Mouse (Mus musculus) forelimb bud, embryonic 11.5 days (tissue): ENCODE data around the gene Snx29.

Source experiments
- DNase-seq: peaks from one replicate; pipeline ENCODE4 v3.0.0-alpha.2; 2012; ENCODE audit warnings: low read depth, low spot score

Snx29 gene

GRCm38 (mm10) chr16:11632205-11632747 lies 309.6 kb downstream of the Snx29 start:
- DNase-seq = no peak

- DNase-seq = no peak
Measured at GRCm38 (mm10) chr16:11636196-11636733, 313.6 kb downstream of the Snx29 start.

- no peak for DNase-seq
Measured at GRCm38 (mm10) chr16:11636902-11637301, 314.2 kb downstream of the Snx29 start.

GRCm38 (mm10) chr16:11637794-11638193 lies 315.1 kb downstream of the Snx29 start:
- no peak for DNase-seq

GRCm38 (mm10) chr16:11638739-11639138 lies 316.0 kb downstream of the Snx29 start:
- no peak for DNase-seq

- DNase-seq = no peak
Measured at GRCm38 (mm10) chr16:11639936-11640335, 317.2 kb downstream of the Snx29 start.

GRCm38 (mm10) chr16:11643603-11644002 lies 320.9 kb downstream of the Snx29 start:
- DNase-seq = peak; percentile 40

- no peak for DNase-seq
Measured at GRCm38 (mm10) chr16:11644399-11644798, 321.7 kb downstream of the Snx29 start.

- no peak for DNase-seq
Measured at GRCm38 (mm10) chr16:11645668-11646067, 323.0 kb downstream of the Snx29 start.

- no peak for DNase-seq
Measured at GRCm38 (mm10) chr16:11646745-11647289, 324.1 kb downstream of the Snx29 start.

- DNase-seq = peak; percentile 30
Measured at GRCm38 (mm10) chr16:11648169-11648688, 325.5 kb downstream of the Snx29 start.

GRCm38 (mm10) chr16:11652686-11653366 lies 330.1 kb downstream of the Snx29 start:
- DNase-seq = no peak

- no peak for DNase-seq
Measured at GRCm38 (mm10) chr16:11655893-11656292, 333.2 kb downstream of the Snx29 start.

GRCm38 (mm10) chr16:11657111-11657510 lies 334.4 kb downstream of the Snx29 start:
- DNase-seq = no peak

GRCm38 (mm10) chr16:11659111-11659720 lies 336.5 kb downstream of the Snx29 start:
- no peak for DNase-seq

- no peak for DNase-seq
Measured at GRCm38 (mm10) chr16:11664896-11665705, 342.4 kb downstream of the Snx29 start.

- DNase-seq = no peak
Measured at GRCm38 (mm10) chr16:11665869-11666268, 343.2 kb downstream of the Snx29 start.

GRCm38 (mm10) chr16:11668375-11668774 lies 345.7 kb downstream of the Snx29 start:
- DNase-seq = no peak

- no peak for DNase-seq
Measured at GRCm38 (mm10) chr16:11668878-11669277, 346.2 kb downstream of the Snx29 start.

GRCm38 (mm10) chr16:11670251-11670970 lies 347.7 kb downstream of the Snx29 start:
- no peak for DNase-seq

- DNase-seq = no peak
Measured at GRCm38 (mm10) chr16:11670971-11671310, 348.2 kb downstream of the Snx29 start.
